Mouse (Mus musculus): Measurements from ENCODE around the gene Chn2. TPM values are rescaled to one million over a fixed set of nuclear protein-coding genes. Genes with fewer than 3 reads are reported as not detected.

The Chn2 gene
- polyA plus RNA-seq, 1 experiment from 2014 or later, result 20.2 TPM

DNA sequence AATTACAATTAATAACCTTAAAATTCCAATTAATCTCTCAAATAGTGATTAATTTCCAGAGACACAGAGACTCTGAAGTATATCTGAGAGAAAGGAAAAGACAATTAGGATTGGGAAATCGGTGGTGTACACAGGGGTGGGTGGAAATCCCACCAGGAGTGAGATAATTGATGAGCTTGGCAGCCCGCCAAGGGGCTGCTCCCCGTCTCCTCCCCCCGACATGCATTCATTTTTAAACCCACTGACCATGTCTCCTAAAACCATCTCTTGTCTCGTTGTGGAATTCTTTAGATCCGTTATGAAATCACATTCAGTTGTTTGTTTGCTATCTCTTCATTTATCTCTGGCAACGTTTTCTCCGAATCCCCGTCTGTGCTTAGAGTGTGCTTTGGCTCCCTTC is 22.0 kb downstream of the Chn2 start:
- Histone ChIP-seq H3K4me3 (ENCODE audit: low read length) (no peak overlapping the region), H3K36me3 (ENCODE audit: control insufficient read depth, insufficient read depth, low read length) (no peaks in the 10 kb centered on the region), H3K4me2 (ENCODE audit: low read depth, low read length) (no peak overlapping the region), H3K4me1 (ENCODE audit: control insufficient read depth, insufficient read depth, low read length) (peaks cover 8% of the 10 kb centered on the region), H3K9ac (ENCODE audit: low read depth, low read length) (no peak overlapping the region), H3K9me3 (ENCODE audit: control insufficient read depth, low read length) (no peaks in the 10 kb centered on the region), H3K27ac (ENCODE audit: low read length) (no peak overlapping the region), H3K27me3 (replicated peaks; ENCODE audit: control insufficient read depth, insufficient read depth, low read length) (no peaks in the 10 kb centered on the region)
- WGBS, result 26% methylated on average over 9 of the region's 9 CpGs
- ATAC-seq, result no peak

DNA sequence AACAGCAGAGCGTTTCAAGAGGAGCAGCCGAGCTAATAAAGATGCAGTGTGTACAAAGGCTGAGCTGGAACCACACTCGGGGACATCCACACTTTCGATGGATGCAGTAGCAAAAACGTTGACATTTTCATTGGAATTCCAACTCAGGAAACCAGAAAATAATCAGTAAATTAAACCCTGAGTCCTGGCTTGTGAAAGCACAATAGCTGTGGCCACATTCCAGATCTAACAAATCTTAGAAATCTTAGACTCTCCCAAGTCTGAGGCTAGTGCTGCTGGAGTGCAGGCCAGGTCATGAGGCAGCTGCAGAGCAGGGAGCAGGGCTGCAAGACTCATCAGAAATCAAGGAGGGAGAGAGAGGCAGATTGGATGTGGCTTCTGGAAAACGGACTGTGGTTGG is 24.5 kb downstream of the Chn2 start:
- Histone ChIP-seq H3K9me3 (ENCODE audit: control insufficient read depth, low read length) (no peaks in the 10 kb centered on the region), H3K4me3 (ENCODE audit: low read length) (no peak overlapping the region), H3K27ac (ENCODE audit: low read length) (no peak overlapping the region), H3K4me1 (ENCODE audit: control insufficient read depth, insufficient read depth, low read length) (peaks cover 7% of the 10 kb centered on the region), H3K27me3 (replicated peaks; ENCODE audit: control insufficient read depth, insufficient read depth, low read length) (no peaks in the 10 kb centered on the region), H3K4me2 (ENCODE audit: low read depth, low read length) (no peak overlapping the region), H3K36me3 (ENCODE audit: control insufficient read depth, insufficient read depth, low read length) (no peaks in the 10 kb centered on the region), H3K9ac (ENCODE audit: low read depth, low read length) (no peak overlapping the region)
- ATAC-seq, result no peak
- WGBS, result 74% methylated on average over 6 of the region's 6 CpGs

DNA sequence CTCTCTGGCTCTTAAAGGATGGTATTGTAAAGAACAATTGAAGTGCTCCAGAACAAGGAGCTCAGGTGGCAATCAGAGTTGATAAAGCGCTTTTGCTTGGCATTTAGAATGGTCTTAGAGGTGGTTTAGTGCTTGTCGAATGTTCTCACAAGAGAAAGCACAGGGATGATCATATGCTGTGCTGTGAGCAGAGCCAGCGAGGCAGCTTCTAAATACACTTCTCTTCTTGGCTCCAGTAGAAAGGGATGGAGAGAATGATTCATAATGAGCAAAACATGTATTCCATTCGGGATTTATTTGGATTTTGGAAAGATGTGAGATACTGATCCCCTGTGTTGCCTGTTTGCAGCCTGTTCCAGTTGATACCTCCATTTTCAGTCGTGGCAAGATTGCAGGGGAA is 28.0 kb downstream of the Chn2 start:
- Histone ChIP-seq H3K27ac (ENCODE audit: low read length) (no peak overlapping the region), H3K4me2 (ENCODE audit: low read depth, low read length) (no peak overlapping the region), H3K4me1 (ENCODE audit: control insufficient read depth, insufficient read depth, low read length) (peaks cover 9% of the 10 kb centered on the region; the same call in 1 of the 2 replicates), H3K27me3 (replicated peaks; ENCODE audit: control insufficient read depth, insufficient read depth, low read length) (no peaks in the 10 kb centered on the region), H3K9ac (ENCODE audit: low read depth, low read length) (no peak overlapping the region), H3K4me3 (ENCODE audit: low read length) (no peak overlapping the region), H3K36me3 (ENCODE audit: control insufficient read depth, insufficient read depth, low read length) (no peaks in the 10 kb centered on the region), H3K9me3 (ENCODE audit: control insufficient read depth, low read length) (no peaks in the 10 kb centered on the region)
- WGBS, result 73% methylated on average over 5 of the region's 5 CpGs
- no peak for ATAC-seq

DNA sequence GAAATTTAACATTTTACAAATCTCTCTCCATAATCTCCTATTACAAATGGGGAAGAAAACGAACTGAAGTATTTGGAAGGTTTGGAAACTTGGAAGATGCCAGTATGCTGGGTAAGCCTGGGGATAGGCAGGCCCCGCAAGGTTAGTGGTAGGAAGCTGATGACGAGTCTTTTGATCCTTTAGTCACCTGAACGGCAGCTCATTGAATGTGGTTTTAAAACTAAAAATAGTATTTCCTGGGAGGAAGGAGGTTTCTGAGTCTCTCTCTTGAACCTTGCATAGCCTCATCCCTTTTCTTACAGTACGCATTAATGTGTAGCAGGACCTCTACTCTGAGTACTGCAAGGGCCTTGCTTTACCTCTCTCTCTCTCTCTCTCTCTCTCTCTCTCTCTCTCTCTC is 29.5 kb downstream of the Chn2 start:
- H3K27me3 ChIP-seq (replicated peaks; ENCODE audit: control insufficient read depth, insufficient read depth, low read length), result no peaks in the 10 kb centered on the region
- H3K36me3 ChIP-seq (ENCODE audit: control insufficient read depth, insufficient read depth, low read length), result no peaks in the 10 kb centered on the region
- H3K4me3 ChIP-seq (ENCODE audit: low read length), result no peak overlapping the region
- H3K9me3 ChIP-seq (ENCODE audit: control insufficient read depth, low read length), result no peaks in the 10 kb centered on the region
- no peak overlapping the region for H3K9ac ChIP-seq (ENCODE audit: low read depth, low read length)
- no peak overlapping the region for H3K4me2 ChIP-seq (ENCODE audit: low read depth, low read length)
- no peak overlapping the region for H3K27ac ChIP-seq (ENCODE audit: low read length)
- no peak for ATAC-seq
- H3K4me1 ChIP-seq (ENCODE audit: control insufficient read depth, insufficient read depth, low read length), result peaks cover 6% of the 10 kb centered on the region; the same call in 1 of the 2 replicates
- whole genome bisulfite sequencing, result 79% methylated on average over 5 of the region's 5 CpGs

DNA sequence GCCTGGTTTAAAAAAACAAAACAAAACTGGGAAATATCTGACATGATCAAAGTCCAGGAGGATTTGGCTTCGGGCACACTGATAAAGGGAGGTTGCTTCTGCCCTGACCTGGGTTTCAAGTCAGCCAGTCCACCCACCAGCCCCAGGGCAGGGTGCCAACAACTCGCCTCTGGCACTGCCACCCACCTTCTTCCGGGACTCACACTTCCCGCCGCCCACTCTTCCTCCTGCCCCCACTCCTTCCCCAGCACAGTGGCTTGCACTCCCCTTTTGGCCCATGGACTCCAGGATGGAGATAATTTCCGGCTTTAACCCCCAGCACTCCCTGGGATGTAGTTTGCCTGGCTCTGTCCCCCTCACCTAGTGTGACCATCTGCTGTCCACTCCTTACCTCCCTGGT is 31.4 kb downstream of the Chn2 start:
- no peaks in the 10 kb centered on the region for H3K36me3 ChIP-seq (ENCODE audit: control insufficient read depth, insufficient read depth, low read length)
- peaks cover 8% of the 10 kb centered on the region; the same call in 1 of the 2 replicates for H3K4me1 ChIP-seq (ENCODE audit: control insufficient read depth, insufficient read depth, low read length)
- peak; percentile 21; the same call in 1 of the 2 replicates for ATAC-seq
- no peak overlapping the region for H3K4me3 ChIP-seq (ENCODE audit: low read length)
- H3K4me2 ChIP-seq (ENCODE audit: low read depth, low read length), result no peak overlapping the region
- 0 out of 2 replicates have a peak overlapping the region, but pooled peaks have one; percentile 29 for H3K9ac ChIP-seq (ENCODE audit: low read depth, low read length)
- peak overlapping the region; percentile 45; the same call in 1 of the 2 replicates for H3K27ac ChIP-seq (ENCODE audit: low read length)
- H3K27me3 ChIP-seq (replicated peaks; ENCODE audit: control insufficient read depth, insufficient read depth, low read length), result no peaks in the 10 kb centered on the region
- no peaks in the 10 kb centered on the region for H3K9me3 ChIP-seq (ENCODE audit: control insufficient read depth, low read length)
- 54% methylated on average over 6 of the region's 6 CpGs for WGBS

DNA sequence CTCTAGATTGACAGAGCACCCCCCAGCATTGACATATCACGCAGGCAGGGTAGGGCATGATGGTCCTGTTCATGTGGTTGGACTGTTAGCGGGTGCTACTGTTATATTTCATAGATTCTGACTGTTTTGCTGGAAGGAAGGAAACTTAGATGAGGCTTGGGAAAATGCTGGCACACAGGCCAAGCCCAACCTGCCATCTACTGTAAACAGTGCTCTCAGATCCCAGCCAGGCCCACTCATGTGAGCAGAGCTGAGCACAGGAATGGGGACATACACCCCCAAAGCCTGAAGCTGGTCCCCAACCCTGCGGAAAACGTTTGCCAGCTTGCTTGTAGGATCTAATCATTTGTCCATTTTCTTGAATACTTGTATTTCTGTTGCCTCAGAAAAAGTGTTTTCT is 32.1 kb downstream of the Chn2 start:
- WGBS, result 60% methylated on average over 4 of the region's 4 CpGs
- no peak overlapping the region for H3K4me3 ChIP-seq (ENCODE audit: low read length)
- no peaks in the 10 kb centered on the region for H3K36me3 ChIP-seq (ENCODE audit: control insufficient read depth, insufficient read depth, low read length)
- no peak for ATAC-seq
- no peak overlapping the region for H3K9ac ChIP-seq (ENCODE audit: low read depth, low read length)
- H3K27me3 ChIP-seq (replicated peaks; ENCODE audit: control insufficient read depth, insufficient read depth, low read length), result no peaks in the 10 kb centered on the region
- H3K9me3 ChIP-seq (ENCODE audit: control insufficient read depth, low read length), result no peaks in the 10 kb centered on the region
- H3K27ac ChIP-seq (ENCODE audit: low read length), result no peak overlapping the region
- H3K4me2 ChIP-seq (ENCODE audit: low read depth, low read length), result no peak overlapping the region
- peaks cover 8% of the 10 kb centered on the region; the same call in 1 of the 2 replicates for H3K4me1 ChIP-seq (ENCODE audit: control insufficient read depth, insufficient read depth, low read length)

DNA sequence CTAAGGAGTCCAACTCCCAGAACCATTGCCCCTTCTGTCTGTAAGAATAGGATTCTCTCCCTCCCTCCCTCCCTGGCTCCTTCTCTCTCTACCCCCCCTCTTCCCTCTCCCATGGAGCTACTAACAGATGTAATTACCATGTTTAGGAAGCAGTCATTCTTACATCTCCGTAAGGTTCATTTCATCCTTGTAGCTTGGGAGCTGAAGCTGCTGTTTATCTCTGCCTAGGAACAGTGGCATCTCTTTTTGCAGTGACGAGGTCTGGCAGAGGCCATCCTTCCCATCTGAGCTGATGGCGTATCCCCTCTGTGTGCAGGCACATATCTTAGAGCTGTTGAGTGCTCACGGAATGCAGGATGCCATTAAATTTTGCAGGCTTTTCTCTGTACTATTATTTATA is 35.1 kb downstream of the Chn2 start:
- WGBS, result 45% methylated on average over 4 of the region's 4 CpGs
- Histone ChIP-seq H3K27ac (ENCODE audit: low read length) (no peak overlapping the region), H3K4me2 (ENCODE audit: low read depth, low read length) (no peak overlapping the region)

DNA sequence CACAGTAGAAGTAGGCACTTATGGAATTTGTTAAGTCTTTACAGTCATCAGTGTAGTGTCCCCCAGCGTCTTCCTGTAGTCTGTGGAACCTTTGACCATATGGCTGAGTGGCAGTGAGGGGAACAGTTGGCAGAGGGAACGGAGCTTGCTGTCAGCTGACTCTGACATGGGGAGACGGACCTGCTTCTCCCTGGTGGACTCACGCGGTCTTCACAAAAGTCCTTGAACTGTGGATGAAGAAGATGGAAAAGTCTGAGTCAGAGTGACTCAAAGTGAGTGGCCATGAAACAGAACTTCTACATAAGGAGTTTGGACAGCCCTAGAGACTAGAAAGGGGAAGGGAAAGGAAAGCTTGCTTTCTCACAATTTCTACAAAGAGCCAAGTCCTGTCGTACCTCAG is 36.1 kb downstream of the Chn2 start:
- no peak overlapping the region for H3K27ac ChIP-seq (ENCODE audit: low read length)
- WGBS, result 92% methylated on average over 6 of the region's 6 CpGs
- H3K4me3 ChIP-seq (ENCODE audit: low read length), result no peak overlapping the region
- H3K9ac ChIP-seq (ENCODE audit: low read depth, low read length), result no peak overlapping the region
- no peak overlapping the region for H3K4me2 ChIP-seq (ENCODE audit: low read depth, low read length)
- H3K27me3 ChIP-seq (replicated peaks; ENCODE audit: control insufficient read depth, insufficient read depth, low read length), result no peaks in the 10 kb centered on the region
- H3K9me3 ChIP-seq (ENCODE audit: control insufficient read depth, low read length), result no peaks in the 10 kb centered on the region
- H3K4me1 ChIP-seq (ENCODE audit: control insufficient read depth, insufficient read depth, low read length), result peaks cover 8% of the 10 kb centered on the region; the same call in 1 of the 2 replicates
- no peak for ATAC-seq
- no peaks in the 10 kb centered on the region for H3K36me3 ChIP-seq (ENCODE audit: control insufficient read depth, insufficient read depth, low read length)

More for the DNA sequence above, 35.1 kb downstream of the Chn2 start:
- Histone ChIP-seq H3K4me1 (ENCODE audit: control insufficient read depth, insufficient read depth, low read length) (peaks cover 8% of the 10 kb centered on the region; the same call in 1 of the 2 replicates), H3K27me3 (replicated peaks; ENCODE audit: control insufficient read depth, insufficient read depth, low read length) (no peaks in the 10 kb centered on the region), H3K4me3 (ENCODE audit: low read length) (no peak overlapping the region), H3K36me3 (ENCODE audit: control insufficient read depth, insufficient read depth, low read length) (no peaks in the 10 kb centered on the region), H3K9ac (ENCODE audit: low read depth, low read length) (no peak overlapping the region), H3K9me3 (ENCODE audit: control insufficient read depth, low read length) (no peaks in the 10 kb centered on the region)
- ATAC-seq, result no peak

DNA sequence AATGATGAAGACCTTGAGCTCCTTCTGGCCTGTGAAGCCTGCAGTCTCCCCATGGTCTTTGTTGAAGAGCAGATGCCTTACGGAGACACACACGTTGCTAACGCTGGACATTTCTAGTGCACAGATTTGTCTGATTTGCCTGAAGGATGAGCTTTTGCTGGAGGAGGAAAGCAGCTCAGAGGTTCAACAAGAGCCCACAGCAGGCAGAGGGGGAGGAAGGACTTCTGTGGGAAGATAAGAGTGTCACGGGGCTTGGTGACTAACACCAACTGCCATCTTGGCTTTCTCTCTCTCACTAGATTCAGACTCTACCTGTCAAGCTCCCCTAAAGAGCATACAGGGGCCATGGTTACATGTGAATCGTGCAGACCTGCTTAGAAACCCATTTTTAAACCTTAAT is 37.3 kb downstream of the Chn2 start:
- 85% methylated on average over 5 of the region's 5 CpGs for WGBS
- no peak overlapping the region for H3K27ac ChIP-seq (ENCODE audit: low read length)
- no peak for ATAC-seq

DNA sequence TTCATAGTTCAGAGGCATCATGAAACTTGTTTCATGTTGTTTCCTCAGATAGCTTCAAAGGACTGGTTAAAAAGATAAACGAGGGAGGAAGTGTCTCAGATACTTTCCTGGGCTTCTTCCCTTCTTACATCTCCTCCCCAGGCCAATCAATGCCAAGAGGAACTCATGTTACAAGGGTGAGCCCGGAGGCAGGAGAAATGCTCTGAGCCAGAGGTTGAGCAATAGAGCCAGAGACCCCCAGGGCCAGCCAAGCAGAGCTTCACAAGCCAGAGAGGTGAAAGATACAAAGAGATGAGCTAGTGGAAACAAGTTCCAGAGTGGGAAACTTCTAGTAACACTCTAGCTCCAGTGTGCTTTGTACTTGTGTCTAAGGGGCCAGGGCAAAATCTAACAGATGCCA is 38.9 kb downstream of the Chn2 start:
- Histone ChIP-seq H3K9me3 (ENCODE audit: control insufficient read depth, low read length) (no peaks in the 10 kb centered on the region), H3K27ac (ENCODE audit: low read length) (no peak overlapping the region), H3K27me3 (replicated peaks; ENCODE audit: control insufficient read depth, insufficient read depth, low read length) (no peaks in the 10 kb centered on the region), H3K9ac (ENCODE audit: low read depth, low read length) (no peak overlapping the region), H3K4me1 (ENCODE audit: control insufficient read depth, insufficient read depth, low read length) (peaks cover 3% of the 10 kb centered on the region; the same call in 1 of the 2 replicates), H3K4me2 (ENCODE audit: low read depth, low read length) (no peak overlapping the region), H3K36me3 (ENCODE audit: control insufficient read depth, insufficient read depth, low read length) (no peaks in the 10 kb centered on the region), H3K4me3 (ENCODE audit: low read length) (no peak overlapping the region)
- ATAC-seq, result no peak
- WGBS, result 64% methylated on average over 2 of the region's 2 CpGs

More for the DNA sequence above, 37.3 kb downstream of the Chn2 start:
- Histone ChIP-seq H3K9me3 (ENCODE audit: control insufficient read depth, low read length) (no peaks in the 10 kb centered on the region), H3K9ac (ENCODE audit: low read depth, low read length) (no peak overlapping the region), H3K4me3 (ENCODE audit: low read length) (no peak overlapping the region), H3K36me3 (ENCODE audit: control insufficient read depth, insufficient read depth, low read length) (no peaks in the 10 kb centered on the region), H3K4me2 (ENCODE audit: low read depth, low read length) (no peak overlapping the region), H3K4me1 (ENCODE audit: control insufficient read depth, insufficient read depth, low read length) (peaks cover 3% of the 10 kb centered on the region; the same call in 1 of the 2 replicates), H3K27me3 (replicated peaks; ENCODE audit: control insufficient read depth, insufficient read depth, low read length) (no peaks in the 10 kb centered on the region)
